Mouse (Mus musculus): ENCODE measurements around the gene Gm11168. TPM values are rescaled to one million over a fixed set of nuclear protein-coding genes. Genes with fewer than 3 reads are reported as not detected.
A peak's percentile ranks its signal among the peaks of the same experiment; 100 is the strongest.
"Not testable (repeated sequence)": the region's sequence is repeated elsewhere in the genome, so short reads cannot be mapped to it uniquely, and the experiment has no call there.

Gene Gm11168
- not detected for total RNA-seq (2021)
- long read RNA-seq, experiment 1 = 0 reads
- long read RNA-seq, experiment 2 = 0 reads

DNA sequence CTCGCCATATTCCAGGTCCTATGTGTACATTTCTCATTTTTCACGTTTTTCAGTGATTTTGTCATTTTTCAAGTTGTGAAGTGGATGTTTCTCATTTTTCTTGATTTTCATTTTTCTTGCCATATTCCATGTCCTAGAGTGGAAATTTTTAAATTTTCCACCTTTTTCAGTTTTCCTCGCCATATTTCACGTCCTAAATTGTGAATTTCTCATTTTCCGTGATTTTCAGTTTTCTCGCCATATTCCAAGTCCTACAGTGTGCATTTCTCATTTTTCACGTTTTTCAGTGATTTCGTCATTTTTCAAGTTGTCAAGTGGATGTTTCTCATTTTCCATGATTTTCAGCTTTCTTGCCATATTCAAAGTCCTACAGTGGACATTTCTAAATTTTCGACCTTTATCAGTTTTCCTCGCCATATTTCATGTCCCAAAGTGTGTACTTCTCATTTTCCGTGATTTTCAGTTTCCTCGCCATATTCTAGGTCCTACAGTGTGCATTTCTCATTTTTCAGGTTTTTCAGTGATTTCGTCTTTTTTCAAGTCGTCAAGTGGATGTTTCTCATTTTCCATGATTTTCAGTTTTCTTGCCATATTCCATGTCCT lies at the start of gene Gm11168:
Gm11168 (plus strand) TSS at position 553 of the 603 bp plus-strand sequence.
- not testable (repeated sequence) for DNase-seq

DNA sequence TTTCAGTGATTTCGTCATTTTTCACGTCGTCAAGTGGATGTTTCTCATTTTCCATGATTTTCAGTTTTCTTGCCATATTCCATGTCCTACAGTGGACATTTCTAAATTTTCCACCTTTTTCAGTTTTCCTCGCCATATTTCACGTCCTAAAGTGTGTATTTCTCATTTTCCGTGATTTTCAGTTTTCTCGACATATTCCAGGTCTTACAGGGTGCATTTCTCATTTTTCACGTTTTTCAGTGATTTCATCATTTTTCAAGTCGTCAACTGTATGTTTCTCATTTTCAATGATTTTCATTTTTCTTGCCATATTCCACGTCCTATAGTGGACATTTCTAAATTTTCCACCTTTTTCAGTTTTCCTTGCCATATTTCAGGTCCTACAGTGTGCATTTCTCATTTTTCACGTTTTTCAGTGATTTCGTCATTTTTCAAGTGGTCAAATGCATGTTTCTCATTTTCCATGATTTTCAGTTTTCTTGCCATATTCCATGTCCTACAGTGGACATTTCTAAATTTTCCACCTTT lies 2.6 kb upstream of the Gm11168 start, which contains the start of gene Gm10722:
Gm10722 (plus strand) TSS at position 478 of the 528 bp plus-strand sequence.
- peak in 1 of 2 experiments; percentile 12 for DNase-seq

DNA sequence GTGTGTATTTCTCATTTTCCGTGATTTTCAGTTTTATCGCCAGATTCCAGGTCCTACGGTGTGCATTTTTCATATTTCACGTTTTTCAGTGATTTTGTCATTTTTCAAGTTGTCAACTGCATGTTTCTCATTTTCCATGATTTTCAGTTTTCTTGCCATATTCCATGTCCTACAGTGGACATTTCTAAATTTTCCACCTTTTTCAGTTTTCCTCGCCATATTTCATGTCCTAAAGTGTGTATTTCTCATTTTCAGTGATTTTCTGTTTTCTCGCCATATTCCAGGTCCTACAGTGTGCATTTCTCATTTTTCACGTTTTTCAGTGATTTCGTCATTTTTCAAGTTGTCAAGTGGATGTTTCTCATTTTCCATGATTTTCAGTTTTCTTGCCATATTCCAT lies 2.1 kb upstream of the Gm11168 start:
- peak in 1 of 2 experiments; percentile 20 for DNase-seq

DNA sequence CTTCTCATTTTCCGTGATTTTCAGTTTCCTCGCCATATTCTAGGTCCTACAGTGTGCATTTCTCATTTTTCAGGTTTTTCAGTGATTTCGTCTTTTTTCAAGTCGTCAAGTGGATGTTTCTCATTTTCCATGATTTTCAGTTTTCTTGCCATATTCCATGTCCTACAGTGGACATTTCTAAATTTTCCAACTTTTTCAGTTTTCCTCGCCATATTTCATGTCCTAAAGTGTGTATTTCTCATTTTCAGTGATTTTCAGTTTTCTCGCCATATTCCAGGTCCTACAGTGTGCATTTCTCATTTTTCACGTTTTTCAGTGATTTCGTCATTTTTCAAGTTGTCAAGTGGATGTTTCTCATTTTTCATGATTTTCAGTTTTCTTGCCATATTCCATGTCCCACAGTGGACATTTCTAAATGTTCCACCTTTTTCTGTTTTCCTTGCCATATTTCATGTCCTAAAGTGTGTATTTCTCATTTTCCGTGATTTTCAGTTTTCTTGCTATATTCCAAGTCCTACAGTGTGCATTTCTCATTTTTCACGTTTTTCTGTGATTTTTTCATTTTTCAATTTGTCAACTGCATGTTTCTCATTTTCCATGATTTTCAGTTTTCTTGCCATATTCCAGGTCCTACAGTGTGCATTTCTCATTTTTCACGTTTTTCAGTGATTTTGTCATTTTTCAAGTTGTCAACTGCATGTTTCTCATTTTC lies 1.0 kb upstream of the Gm11168 start:
- peak; percentile 94 to 97 for DNase-seq

DNA sequence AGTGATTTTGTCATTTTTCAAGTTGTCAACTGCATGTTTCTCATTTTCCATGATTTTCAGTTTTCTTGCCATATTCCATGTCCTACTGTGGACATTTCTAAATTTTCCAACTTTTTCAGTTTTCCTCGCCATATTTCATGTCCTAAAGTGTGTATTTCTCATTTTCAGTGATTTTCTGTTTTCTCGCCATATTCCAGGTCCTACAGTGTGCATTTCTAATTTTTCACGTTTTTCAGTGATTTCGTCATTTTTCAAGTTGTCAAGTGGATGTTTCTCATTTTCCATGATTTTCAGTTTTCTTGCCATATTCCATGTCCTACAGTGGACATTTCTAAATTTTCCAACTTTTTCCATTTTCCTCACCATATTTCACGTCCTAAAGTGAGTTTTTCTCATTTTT lies 3.0 kb downstream of the Gm11168 start:
- not testable (repeated sequence) for DNase-seq

DNA sequence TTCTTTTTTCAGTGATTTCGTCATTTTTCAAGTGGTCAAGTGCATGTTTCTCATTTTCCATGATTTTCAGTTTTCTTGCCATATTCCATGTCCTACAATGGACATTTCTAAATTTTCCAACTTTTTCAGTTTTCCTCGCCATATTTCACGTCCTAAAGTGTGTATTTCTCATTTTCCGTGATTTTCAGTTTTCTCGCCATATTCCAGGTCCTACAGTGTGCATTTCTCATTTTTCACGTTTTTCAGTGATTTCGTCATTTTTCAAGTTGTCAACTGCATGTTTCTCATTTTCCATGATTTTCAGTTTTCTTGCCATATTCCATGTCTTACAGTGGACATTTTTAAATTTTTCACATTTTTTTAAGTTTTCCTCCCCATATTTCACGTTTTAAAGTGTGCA lies 3.5 kb downstream of the Gm11168 start:
- DNase-seq = peak; percentile 85 to 89

DNA sequence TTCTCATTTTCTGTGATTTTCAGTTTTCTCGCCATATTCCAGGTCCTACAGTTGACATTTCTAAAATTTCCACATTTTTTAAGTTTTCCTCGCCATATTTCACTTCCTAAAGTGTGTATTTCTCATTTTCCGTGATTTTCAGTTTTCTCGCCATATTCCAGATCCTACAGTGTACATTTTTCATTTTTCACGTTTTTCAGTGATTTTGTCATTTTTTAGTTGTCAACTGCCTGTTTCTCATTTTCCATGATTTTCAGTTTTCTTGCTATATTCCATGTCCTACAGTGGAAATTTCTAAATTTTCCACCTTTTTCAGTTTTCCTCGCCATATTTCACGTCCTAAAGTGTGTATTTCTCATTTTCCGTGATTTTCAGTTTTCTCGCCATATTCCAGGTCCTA lies 4.1 kb downstream of the Gm11168 start:
- not testable (repeated sequence) for DNase-seq

DNA sequence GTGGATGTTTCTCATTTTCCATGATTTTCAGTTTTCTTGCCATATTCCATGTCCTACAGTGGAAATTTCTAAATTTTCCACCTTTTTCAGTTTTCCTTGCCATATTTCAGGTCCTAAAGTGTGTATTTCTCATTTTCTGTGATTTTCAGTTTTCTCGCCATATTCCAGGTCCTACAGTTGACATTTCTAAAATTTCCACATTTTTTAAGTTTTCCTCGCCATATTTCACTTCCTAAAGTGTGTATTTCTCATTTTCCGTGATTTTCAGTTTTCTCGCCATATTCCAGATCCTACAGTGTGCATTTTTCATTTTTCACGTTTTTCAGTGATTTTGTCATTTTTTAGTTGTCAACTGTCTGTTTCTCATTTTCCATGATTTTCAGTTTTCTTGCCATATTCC lies 6.2 kb downstream of the Gm11168 start:
- DNase-seq = not testable (repeated sequence)

DNA sequence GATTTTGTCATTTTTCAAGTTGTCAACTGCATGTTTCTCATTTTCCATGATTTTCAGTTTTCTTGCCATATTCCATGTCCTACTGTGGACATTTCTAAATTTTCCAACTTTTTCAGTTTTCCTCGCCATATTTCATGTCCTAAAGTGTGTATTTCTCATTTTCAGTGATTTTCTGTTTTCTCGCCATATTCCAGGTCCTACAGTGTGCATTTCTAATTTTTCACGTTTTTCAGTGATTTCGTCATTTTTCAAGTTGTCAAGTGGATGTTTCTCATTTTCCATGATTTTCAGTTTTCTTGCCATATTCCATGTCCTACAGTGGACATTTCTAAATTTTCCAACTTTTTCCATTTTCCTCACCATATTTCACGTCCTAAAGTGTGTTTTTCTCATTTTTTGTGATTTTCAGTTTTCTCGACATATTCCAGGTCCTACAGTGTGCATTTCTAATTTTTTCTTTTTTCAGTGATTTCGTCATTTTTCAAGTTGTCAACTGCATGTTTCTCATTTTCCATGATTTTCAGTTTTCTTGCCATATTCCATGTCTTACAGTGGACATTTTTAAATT lies 9.0 kb downstream of the Gm11168 start:
- not testable (repeated sequence) for DNase-seq

DNA sequence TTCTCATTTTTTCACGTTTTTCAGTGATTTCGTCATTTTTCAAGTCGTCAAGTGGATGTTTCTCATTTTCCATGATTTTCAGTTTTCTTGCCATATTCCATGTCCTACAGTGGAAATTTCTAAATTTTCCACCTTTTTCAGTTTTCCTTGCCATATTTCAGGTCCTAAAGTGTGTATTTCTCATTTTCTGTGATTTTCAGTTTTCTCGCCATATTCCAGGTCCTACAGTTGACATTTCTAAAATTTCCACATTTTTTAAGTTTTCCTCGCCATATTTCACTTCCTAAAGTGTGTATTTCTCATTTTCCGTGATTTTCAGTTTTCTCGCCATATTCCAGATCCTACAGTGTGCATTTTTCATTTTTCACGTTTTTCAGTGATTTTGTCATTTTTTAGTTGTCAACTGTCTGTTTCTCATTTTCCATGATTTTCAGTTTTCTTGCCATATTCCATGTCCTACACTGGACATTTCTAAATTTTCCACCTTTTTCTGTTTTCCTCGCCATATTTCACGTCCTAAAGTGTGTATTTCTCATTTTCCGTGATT lies 9.7 kb downstream of the Gm11168 start, which contains the start of gene Gm10721:
Gm10721 (plus strand) TSS at position 408 of the 547 bp plus-strand sequence.
- DNase-seq = not testable (repeated sequence)

DNA sequence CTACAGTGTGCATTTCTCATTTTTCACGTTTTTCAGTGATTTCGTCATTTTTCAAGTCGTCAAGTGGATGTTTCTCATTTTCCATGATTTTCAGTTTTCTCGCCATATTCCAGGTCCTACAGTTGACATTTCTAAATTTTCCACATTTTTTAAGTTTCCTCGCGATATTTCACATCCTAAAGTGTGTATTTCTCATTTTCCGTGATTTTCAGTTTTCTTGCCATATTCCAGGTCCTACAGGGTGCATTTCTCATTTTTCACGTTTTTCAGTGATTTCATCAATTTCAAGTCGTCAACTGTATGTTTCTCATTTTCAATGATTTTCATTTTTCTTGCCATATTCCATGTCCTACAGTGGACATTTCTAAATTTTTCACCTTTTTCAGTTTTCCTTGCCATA lies 12.2 kb downstream of the Gm11168 start, which contains the start of gene Gm10720:
Gm10720 (plus strand) TSS at position 301 of the 400 bp plus-strand sequence.
- DNase-seq = not testable (repeated sequence)

DNA sequence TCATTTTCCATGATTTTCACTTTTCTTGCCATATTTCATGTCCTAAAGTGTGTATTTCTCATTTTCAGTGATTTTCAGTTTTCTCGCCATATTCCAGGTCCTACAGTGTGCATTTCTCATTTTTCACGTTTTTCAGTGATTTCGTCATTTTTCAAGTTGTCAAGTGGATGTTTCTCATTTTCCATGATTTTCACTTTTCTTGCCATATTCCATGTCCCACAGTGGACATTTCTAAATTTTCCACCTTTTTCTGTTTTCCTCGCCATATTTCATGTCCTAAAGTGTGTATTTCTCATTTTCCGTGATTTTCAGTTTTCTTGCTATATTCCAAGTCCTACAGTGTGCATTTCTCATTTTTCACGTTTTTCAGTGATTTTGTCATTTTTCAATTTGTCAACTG lies 12.8 kb downstream of the Gm11168 start:
- DNase-seq = not testable (repeated sequence)

DNA sequence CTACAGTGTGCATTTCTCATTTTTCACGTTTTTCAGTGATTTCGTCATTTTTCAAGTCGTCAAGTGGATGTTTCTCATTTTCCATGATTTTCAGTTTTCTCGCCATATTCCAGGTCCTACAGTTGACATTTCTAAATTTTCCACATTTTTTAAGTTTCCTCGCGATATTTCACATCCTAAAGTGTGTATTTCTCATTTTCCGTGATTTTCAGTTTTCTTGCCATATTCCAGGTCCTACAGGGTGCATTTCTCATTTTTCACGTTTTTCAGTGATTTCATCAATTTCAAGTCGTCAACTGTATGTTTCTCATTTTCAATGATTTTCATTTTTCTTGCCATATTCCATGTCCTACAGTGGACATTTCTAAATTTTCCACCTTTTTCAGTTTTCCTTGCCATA lies 14.0 kb downstream of the Gm11168 start, which contains the start of gene Gm10719:
Gm10719 (plus strand) TSS at position 301 of the 400 bp plus-strand sequence.
- not testable (repeated sequence) for DNase-seq

DNA sequence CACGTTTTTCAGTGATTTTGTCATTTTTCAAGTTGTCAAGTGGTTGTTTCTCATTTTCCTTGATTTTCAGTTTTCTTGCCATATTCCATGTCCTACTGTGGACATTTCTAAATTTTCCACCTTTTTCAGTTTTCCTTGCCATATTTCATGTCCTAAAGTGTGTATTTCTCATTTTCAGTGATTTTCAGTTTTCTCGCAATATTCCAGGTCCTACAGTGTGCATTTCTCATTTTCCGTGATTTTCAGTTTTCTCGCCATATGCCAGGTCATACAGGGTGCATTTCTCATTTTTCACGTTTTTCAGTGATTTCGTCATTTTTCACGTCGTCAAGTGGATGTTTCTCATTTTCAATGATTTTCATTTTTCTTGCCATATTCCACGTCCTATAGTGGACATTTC lies 15.8 kb downstream of the Gm11168 start:
- peak in 1 of 2 experiments; percentile 63 for DNase-seq

DNA sequence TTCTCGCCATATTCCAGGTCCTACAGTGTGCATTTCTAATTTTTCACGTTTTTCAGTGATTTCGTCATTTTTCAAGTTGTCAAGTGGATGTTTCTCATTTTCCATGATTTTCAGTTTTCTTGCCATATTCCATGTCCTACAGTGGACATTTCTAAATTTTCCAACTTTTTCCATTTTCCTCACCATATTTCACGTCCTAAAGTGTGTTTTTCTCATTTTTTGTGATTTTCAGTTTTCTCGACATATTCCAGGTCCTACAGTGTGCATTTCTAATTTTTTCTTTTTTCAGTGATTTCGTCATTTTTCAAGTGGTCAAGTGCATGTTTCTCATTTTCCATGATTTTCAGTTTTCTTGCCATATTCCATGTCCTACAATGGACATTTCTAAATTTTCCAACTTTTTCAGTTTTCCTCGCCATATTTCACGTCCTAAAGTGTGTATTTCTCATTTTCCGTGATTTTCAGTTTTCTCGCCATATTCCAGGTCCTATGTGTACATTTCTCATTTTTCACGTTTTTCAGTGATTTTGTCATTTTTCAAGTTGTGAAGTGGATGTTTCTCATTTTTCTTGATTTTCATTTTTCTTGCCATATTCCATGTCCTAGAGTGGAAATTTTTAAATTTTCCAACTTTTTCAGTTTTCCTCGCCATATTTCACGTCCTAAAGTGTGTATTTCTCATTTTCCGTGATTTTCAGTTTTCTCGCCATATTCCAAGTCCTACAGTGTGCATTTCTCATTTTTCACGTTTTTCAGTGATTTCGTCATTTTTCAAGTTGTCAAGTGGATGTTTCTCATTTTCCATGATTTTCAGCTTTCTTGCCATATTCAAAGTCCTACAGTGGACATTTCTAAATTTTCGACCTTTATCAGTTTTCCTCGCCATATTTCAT lies 16.9 kb downstream of the Gm11168 start:
- peak; percentile 43 to 60 for DNase-seq

DNA sequence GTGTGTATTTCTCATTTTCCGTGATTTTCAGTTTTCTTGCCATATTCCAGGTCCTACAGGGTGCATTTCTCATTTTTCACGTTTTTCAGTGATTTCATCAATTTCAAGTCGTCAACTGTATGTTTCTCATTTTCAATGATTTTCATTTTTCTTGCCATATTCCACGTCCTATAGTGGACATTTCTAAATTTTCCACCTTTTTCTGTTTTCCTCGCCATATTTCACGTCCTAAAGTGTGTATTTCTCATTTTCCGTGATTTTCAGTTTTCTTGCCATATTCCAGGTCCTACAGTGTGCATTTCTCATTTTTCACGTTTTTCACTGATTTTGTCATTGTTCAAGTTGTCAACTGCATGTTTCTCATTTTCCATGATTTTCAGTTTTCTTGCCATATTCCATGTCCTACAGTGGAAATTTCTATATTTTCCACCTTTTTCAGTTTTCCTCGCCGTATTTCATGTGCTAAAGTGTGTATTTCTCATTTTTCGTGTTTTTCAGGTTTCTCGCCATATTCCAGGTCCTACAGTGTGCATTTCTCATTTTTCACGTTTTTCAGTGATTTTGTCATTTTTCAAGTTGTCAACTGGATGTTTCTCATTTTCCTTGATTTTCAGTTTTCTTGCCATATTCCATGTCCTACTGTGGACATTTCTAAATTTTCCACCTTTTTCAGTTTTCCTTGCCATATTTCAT lies 19.3 kb downstream of the Gm11168 start:
- peak; percentile 58 to 62 for DNase-seq

DNA sequence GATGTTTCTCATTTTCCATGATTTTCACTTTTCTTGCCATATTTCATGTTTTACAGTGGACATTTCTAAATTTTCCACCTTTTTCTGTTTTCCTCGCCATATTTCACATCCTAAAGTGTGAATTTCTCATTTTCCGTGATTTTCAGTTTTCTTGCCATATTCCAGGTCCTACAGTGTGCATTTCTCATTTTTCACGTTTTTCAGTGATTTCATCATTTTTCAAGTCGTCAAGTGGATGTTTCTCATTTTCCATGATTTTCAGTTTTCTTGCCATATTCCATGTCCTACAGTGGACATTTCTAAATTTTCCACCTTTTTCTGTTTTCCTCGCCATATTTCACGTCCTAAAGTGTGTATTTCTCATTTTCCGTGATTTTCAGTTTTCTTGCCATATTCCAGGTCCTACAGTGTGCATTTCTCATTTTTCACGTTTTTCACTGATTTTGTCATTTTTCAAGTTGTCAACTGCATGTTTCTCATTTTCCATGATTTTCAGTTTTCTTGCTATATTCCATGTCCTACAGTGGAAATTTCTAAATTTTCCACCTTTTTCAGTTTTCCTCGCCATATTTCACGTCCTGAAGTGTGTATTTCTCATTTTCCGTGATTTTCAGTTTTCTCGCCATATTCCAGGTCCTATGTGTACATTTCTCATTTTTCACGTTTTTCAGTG lies 20.3 kb downstream of the Gm11168 start, which contains the start of gene Gm10718:
Gm10718 (plus strand) TSS at position 236 of the 673 bp plus-strand sequence.
- peak in 1 of 2 experiments; percentile 5 for DNase-seq

DNA sequence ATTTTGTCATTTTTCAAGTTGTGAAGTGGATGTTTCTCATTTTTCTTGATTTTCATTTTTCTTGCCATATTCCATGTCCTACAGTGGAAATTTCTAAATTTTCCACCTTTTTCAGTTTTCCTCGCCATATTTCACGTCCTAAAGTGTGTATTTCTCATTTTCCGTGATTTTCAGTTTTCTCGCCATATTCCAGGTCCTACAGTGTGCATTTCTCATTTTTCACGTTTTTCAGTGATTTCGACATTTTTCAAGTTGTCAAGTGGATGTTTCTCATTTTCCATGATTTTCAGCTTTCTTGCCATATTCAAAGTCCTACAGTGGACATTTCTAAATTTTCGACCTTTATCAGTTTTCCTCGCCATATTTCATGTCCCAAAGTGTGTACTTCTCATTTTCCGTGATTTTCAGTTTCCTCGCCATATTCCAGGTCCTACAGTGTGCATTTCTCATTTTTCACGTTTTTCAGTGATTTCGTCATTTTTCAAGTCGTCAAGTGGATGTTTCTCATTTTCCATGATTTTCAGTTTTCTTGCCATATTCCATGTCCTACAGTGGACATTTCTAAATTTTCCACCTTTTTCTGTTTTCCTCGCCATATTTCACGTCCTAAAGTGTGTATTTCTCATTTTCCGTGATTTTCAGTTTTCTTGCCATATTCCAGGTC lies 21.0 kb downstream of the Gm11168 start:
- peak; percentile 56 to 73 for DNase-seq

DNA sequence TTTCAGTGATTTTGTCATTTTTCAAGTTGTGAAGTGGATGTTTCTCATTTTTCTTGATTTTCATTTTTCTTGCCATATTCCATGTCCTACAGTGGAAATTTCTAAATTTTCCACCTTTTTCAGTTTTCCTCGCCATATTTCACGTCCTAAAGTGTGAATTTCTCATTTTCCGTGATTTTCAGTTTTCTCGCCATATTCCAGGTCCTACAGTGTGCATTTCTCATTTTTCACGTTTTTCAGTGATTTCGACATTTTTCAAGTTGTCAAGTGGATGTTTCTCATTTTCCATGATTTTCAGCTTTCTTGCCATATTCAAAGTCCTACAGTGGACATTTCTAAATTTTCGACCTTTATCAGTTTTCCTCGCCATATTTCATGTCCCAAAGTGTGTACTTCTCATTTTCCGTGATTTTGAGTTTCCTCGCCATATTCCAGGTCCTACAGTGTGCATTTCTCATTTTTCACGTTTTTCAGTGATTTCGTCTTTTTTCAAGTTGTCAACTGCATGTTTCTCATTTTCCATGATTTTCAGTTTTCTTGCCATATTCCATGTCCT lies 21.8 kb downstream of the Gm11168 start, which contains the start of gene Gm10717:
Gm10717 (plus strand) TSS at position 506 of the 556 bp plus-strand sequence.
- DNase-seq = peak; percentile 22 to 35
